Mouse (Mus musculus) embryo, embryonic 9.5 days (tissue): Measurements from ENCODE around the gene Usp30.

Source experiments
- DNase-seq: peaks from one replicate; pipeline ENCODE4 v3.0.0-alpha.2; 2017; ENCODE audit errors: extremely low spot score

Gene Usp30

DNA sequence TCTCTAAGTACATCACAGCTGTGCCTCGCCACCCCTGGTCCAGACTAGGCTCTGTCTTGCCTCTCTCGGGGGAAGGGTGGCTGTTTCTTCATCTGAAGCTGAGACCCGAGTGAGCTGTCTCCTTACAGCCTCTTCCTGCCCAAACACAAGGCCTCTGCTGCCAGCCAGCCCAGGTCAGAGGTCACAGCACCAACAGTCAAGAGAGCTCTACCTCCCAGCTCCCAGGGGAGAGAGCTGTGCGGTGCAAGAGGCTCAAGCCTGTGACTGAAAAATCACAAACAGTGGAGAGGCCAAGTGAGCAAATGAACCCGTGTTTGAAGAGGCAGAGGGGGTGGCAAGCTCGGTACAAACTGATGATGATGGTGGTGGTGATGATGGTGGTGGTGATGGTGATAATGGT, 1.3 kb downstream of the Usp30 start:
- DNase-seq: no peak

DNA sequence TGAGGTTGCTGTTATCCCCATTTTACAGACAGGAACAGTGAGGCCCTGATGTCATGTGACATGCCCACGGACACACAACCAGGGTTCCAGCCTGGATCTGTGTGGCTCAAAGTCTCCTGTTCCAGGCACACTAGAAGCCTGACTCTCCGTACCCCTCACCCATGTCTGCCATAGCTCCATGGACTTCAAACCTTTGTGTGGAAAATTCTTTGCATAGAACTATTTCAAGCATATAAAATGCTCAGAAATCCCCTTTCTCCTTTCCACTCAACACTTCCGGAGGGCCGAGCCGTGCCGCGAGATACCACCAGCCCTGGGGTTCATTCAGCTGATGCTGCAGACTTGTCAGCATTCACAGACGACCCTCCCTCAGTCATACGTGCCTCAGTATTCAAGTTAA, 2.3 kb downstream of the Usp30 start:
- no peak for DNase-seq

DNA sequence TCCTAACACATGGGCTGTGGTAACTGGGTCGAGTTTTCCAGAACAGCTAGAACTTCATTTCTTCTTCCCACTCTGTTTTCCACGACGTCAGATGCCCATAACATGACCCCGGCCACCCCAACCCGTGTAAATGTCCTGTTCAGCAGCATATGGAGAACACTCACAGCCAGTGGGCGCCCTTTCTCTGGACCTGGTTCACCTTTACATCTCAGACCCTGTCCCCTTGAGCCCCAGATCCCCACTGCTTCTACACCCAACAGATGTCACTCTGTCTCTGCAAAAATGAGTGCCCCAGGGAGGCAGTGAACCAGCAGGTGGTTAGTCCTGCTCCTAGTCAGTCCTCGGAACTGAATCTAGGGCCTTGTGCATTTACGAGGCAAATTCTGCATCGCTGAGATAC, 2.7 kb downstream of the Usp30 start:
- no peak for DNase-seq

DNA sequence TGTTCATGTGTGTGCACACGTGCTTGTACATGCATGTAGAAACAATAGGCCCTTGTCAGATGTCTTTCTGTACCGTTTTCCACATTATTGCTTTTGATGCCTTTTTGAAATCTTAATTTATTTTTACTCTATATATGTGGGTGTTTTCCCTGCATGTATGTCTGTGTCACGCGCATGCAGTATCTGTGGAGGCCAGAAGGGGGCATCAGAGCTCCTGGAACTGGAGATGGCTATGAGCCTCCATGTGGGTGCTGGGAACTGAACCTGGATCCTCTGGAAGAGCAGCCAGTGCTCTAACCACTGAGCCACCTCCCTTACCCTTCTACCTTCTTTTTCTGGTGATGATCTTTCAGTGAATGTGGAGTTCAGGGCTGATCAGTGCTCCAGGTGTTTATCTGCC, 5.6 kb downstream of the Usp30 start:
- DNase-seq: no peak

DNA sequence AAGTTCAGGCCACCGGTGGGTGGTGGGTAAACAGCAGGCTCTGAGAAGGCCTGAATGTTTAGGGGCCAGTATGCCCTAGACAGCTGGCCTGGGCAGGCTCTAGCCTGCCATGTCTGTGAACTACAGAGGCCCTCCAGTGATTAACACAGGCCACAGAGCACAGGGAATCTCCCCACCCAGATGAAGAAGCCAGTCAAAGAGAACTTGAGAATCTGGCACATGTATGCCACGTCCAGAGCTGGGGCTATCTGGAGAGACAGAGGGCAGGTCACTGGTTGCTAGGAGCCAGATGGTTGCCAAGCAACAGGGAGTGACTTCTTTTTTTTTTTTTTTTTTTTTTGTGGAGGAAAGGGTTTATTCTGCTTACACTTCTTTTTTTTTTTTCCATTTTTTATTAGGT, 7.0 kb downstream of the Usp30 start:
- peak; percentile 32 for DNase-seq

DNA sequence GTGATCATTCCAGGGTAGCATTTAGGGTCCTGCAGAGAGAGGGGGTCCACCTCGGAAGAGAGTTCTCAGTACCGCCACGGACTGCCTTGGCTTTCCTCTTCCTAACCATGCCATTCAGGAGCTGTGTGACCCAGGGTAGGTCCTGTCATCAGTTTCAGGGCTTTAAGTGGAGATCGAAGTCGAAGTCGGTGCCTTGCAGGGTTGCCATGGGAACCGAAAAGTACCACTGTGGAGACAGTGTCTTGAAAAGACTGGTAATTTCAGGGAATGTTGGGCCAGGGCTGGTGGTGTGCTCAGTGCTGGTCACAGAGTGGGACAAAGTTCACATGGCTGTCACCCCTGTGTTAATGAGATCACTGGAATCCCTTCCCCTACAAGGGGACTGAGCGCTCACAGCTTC, 11.7 kb downstream of the Usp30 start:
- no peak for DNase-seq

DNA sequence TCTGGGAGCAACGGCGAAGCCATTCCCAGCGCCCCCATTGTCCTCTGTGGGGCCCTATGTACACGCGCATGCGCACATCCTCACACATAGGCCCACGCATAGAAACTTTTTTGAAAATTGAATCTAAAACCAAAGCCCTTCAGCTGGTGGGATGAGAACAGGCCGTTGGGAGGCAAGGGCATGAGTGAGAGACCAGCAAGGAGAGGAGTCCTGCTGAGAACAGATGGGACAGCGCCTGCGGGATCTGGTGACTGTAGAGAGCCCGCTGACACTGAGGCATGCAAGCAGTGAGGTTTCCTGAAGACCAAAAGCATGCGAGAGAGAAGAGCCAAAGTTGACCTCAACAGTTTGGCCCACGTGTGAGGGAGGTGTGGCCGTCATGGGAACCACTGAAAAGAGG, 20.2 kb downstream of the Usp30 start:
- DNase-seq: no peak

DNA sequence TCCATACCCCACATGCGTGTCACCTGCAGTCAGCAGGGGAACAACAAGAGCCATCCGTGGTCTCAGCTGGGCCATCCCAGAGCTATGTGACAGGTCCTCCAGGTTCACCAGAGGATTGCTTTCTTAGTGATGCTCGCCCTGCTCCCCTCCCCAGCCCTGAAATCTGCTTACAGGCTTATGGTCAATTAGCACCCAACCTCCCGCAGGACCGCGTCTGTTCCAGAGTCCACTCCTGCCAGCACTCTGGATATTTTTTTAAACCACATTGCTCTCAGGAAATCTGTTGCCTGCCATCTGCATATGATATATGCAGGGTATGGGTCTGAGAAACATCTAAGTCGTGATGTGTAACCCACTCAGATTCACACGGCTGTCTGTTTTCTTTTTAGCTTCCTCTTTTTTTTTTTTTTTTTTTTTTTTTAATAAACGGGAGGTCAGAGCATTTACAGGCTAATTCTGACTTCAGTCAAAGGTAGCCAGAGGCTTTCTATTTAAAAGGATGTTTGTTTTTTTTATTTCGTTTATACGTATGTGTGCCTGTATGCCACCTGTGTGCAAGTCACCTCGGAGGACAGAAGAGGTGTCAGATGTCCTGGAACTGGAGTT, 22.7 kb downstream of the Usp30 start:
- DNase-seq: no peak

DNA sequence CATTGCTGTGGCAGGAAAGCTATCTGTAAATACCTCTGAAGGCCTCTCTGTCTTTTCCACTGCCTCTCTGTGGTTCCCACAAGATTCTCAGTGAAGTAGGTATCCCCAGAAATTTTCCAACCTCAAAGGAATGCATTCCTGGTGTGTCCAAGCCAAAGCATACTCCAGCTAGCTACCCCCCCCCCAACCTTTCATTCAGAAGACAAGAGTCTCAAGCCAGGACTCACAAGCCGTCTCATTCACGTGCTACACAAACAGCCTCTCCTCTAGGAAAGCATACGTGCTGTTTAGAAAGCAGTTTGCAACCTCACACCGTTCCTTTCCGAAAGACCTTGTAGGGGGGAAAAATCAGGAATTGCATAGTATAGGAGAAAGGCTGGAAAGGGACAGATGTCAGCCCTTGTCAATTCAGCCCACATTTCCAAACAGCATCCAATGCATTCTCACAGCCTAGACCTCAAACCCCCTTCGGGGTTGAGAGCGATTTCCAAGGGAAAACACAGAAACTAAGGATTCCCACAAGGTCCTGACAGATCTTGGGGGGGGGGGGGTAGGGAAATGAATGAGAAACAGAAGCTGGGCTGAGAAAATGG, 25.3 kb downstream of the Usp30 start:
- DNase-seq: no peak

DNA sequence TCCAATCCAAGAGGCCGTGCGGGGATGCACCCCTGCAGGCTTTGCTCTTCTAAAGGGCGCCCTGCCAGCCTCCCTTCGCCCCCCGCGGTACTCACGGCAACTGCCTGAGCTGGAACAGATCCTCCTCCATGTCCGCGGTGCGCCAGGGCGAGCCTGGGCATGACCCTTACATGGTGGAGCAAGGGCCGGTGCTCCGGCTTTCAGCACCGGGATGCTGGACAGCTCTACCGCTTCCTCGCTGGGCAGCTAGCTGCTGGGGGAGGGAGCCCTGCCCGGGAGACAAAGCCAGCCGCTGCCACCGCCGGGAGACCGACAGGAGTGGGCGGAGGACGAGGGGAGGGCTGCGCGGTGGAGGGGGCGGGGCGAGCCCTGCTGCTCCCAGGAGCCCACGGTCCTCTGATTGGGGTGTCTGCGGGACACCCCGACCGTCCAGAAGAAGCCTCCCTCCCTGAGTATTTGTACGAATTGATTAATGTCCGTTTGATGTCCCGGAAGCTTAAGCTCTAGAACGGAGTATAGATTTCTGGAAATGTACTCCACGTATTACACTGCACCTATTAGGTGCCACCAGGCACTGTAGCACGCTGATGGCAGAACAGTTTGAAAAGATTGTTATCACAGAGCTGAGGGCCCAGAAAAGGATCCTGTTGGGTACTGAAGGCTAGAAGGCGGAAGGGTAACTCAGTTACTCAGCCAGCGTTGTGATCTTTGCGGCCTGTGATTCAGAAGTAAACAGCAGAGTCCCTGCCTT, 26.0 kb downstream of the Usp30 start, which contains the start of gene Svop:
Gene Svop (minus strand): TSS at position 514 of the 751 bp plus-strand sequence.
- peak; percentile 89 for DNase-seq

DNA sequence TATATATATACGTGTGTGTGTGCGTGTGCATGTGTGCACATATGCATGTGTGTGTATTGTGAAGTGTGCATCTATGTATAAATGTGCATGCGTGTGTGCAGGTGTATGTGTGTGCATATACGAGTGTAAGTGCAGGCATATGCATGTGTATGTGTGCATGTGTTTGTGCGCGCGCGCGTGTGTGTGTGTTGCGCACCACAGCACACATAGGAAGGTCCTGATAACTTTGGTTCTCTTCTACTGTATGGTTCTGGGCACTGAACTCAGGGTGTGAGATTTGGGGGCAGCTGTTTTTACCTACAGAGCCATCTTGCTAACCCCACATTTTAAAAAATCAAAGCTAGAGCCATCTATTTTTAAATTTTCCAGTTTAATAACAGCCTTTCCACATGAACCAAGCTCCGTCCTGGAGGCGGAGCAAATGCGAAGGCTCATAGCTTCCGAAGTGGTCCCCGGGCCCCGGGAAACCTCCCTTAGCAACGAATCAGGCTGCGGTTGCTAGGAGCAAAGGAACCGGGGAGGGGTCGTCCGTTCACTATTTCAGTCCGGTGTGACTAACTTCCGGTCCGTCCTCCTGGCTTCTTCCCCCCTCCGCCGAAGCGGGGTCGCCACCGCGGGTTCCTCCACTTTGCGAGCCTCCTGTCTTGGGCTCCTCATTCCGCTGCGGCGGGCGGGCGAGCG, 34.6 kb downstream of the Usp30 start:
- DNase-seq: peak; percentile 94

DNA sequence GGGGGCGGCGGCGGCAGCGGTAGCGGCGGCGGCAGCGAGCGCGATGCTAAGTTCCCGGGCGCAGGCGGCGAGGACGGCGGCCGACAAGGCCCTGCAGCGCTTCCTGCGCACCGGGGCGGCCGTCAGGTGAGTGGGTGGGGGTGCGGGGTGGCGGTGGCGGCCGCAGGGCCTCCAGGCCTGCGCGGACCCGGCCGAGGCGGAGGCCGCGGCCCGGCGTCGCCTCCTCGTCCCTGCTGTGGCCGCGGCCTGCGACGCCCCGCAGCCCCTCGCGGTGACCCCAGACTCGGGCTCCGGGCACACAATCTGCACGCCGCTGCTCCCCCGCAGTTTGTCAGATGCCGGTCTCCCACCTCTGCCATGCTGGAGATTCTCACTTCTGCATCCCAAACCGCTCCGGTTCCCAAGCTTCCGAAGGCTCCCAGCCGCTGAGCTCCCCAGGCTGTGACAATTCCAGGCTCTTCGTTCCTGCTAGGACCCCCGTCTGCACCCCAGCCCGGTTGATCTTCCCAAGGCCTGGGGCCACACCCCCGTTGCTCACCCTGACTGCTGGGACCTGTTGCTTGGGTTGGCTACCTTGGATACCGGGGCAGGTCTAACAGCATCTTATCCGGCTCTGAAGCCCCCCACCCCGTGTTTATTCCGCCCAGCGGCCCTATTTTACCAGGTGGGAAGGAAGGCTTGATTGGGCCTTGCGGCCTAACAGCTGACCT, 35.3 kb downstream of the Usp30 start:
- no peak for DNase-seq

DNA sequence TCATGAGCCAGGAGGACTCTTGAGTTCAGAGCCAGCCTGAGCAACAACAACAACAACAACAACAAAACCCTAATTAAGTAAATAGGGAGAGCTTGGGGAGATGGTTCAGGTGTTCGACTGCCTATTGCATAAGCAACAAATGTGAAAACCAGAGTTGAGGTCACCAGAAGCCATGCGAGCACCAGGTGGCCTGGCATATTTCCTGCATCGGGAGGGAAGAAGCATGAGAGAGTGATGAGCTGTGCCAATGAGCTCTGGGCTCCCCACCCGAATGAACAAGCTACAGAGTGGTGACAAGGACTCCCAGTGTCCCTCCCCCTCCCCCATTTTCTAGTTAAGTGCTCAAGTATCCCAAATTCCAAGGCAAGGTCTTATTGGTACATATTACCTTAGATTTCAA, 36.6 kb downstream of the Usp30 start:
- DNase-seq: no peak

DNA sequence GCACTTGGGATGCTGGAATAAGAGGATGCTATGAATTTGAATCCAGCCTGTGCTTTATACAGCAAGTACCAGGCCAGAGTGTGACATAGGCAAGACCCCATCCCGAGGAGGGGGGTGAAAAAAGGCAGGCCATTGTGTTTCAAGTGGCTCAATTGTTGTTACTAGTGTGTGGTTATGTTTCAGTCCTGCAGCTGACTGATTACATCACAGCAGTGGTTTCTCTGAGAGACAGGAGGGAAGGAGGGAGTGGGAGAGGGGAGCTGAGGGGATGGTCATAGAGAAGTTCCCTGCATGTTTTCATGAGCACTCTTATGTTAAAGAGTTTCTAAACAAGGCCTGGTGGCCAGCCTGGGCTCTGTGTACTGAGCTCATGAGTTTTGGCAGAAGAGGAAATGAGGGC, 37.5 kb downstream of the Usp30 start:
- DNase-seq: no peak

DNA sequence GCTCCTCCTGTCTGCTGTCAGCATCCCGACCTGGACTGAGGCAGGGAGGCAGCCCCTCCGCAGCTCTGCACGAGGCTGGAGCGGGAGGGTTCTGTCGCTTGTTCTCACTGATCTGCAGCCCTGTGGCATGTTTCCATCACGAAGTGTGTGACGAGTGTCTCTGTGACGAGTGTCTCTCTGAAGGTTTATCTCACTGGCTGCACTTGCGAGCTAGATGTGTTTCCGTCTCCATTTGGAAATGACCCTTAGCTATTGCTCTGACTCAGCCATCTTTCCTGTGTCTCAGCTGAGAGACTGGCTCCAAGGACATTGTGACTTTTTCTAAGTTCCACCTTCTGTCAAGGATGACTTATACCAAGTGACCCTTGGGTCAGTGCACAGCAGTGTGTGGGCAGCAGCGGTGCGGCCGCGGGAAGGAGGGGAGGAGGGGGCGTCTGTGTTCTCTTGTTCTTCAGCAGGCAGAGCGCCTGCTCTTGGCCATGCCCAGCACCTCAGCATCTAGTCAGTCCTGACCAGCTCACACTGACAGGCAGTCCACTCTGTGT, 41.2 kb downstream of the Usp30 start:
- no peak for DNase-seq

DNA sequence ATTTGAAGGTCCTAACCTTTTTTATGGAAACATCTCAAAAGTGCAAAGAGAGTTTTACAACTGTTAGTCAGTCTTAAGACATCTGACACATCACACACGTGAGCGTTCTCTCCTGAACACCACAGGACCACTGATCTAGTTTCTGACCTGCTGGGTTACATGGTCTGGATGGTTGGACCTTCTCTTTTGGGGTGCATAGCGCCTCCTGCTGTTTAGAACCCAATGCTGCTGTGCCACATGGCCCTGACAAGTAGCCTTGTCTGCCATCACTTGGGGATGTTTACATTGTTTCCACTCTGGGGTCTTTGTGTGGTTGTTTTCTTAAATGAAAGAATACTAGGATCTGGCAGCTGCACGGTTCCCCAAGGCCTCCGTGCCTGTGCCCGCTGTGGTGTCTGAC, 48.1 kb downstream of the Usp30 start:
- no peak for DNase-seq

DNA sequence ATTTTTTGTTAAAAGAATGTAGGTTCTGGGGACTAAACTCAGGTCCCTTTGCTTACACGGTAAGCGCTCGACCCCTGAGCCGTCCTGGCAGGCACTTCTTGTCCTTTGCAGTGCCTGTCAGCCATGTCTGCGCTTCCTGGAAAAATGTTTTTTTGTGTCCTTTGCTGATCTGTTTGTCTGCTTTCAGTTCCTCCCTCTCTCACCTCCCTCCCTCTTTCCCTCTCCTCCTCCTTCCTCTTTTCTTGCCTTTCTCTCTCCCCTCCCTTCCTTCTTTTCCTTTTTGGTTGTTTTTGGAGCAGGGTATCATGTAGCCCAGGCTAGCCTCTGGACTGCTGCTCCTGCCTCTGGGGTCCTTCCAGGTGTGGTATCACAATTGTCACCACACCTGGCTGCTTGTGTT, 49.8 kb downstream of the Usp30 start:
- DNase-seq: no peak

DNA sequence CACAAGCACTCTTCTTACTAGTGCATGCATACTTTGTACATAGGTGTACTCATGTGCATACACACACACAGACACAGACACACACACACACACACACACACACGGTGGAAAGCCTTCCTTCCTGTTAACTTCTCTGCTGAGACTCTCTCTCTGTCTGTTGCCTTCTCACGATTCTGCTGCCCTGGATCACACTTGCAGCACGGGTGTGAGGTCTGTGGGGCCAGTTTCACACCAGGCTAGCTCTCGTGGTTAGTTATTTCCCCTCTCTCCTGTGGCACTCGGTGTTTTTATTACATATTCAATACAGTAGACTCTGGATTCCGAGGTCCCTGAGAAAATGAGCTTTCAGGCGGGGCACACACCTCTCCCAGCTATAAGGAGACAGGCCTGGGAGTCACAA, 51.3 kb downstream of the Usp30 start:
- no peak for DNase-seq

DNA sequence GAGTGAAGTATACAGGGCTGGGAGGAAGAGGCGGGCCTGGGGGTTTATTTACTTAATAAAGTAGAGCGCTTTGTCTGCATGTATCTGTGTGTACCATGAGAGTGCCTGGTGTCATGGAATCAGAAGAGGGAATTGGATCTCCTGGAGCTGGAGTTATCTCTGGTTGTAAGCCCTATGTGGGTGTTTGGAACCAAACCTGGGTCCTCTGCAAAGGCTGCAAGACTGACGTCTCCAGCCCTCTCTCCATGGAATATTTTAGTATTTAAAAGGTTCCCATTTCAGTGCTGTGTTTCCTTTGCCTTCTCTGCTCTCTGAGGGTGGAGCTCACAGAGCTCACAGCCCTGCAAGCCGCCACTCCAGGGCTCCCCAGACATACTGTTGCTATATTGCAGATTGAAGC, 54.5 kb downstream of the Usp30 start:
- no peak for DNase-seq

DNA sequence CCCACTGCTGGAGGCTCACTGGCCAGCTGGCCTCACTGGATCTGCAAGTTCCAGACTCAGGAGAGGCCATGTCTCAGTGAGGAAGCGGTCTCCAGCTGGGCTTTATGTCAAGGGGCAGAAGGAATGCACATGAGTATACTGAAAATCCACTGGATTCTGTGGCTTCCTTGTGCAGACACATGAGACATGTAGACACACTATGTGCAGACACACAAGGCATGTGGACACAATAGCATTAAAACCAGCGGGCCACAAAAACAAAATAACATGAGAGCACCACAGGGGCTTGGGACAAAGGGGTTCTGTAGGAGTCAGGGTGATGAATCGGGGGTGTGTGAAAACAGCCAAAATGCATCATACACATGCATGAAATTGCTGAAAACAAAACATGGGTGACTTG, 60.7 kb downstream of the Usp30 start:
- no peak for DNase-seq

DNA sequence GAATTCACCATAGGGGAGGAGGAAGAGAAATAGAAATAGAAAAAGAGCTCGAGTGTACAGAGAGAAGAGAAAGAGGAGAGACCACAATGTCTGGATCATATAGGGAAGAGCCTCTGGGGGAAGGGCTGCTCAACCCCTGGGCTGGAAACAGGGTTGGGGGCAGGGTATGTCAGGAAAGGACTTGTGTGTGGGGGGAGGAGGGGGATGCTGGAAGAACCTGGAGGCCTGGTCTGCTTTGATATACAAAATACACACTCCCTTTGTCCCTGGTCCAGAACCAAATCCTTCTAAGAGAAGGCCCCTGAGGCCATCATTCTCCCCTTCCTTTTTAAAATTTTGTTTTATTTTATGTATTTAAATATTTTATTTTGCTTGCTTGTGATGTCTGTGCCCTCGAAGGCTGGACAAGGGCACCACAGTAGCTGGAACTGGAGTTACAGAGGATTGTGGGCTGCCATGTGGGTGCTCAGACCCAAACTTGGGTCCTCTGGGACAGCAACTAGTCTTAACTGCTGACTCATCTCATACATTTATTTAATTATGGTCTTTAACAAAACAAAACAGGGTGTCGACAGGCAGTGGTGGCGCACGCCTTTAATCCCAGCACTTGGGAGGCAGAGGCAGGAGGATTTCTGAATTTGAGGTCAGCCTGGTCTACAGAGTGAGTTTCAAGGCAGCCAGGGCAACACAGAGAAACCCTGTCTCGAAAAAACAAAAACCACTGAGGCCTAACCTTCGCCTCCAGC, 61.4 kb downstream of the Usp30 start:
- DNase-seq: no peak
